Mouse (Mus musculus): Measurements from ENCODE around the gene Klhl29. TPM values are rescaled to one million over a fixed set of nuclear protein-coding genes. Genes with fewer than 3 reads are reported as not detected.

Gene Klhl29
- polyA plus RNA-seq, 1 experiment from 2014 or later: 2.8 TPM

GRCm38 (mm10) chr12:5191628-5192379 lies 183.7 kb downstream of the Klhl29 start:
- Histone ChIP-seq H3K4me3 (ENCODE audit: low read depth, low read length) (no peak overlapping the region), H3K9me3 (ENCODE audit: control insufficient read depth, low read length) (no peaks in the 10 kb centered on the region), H3K36me3 (ENCODE audit: control insufficient read depth, insufficient read depth, low read length) (no peaks in the 10 kb centered on the region), H3K4me2 (ENCODE audit: low read length) (peak overlapping the region; percentile 36), H3K4me1 (replicated peaks; ENCODE audit: control insufficient read depth, insufficient read depth, low read length) (peaks cover 25% of the 10 kb centered on the region), H3K27ac (ENCODE audit: low read depth) (peak overlapping the region; percentile 64), H3K9ac (ENCODE audit: low read length) (no peak overlapping the region), H3K27me3 (replicated peaks; ENCODE audit: control insufficient read depth, insufficient read depth, low read length) (no peaks in the 10 kb centered on the region)
- ATAC-seq (replicated peaks; ENCODE audit: low FRiP score, low TSS enrichment, low read depth): peak; percentile 69
- 12% methylated on average over 14 of the region's 14 CpGs for WGBS
- DNase-seq (ENCODE audit: low spot score): peak; percentile 65

GRCm38 (mm10) chr12:5191206-5191605 lies 184.3 kb downstream of the Klhl29 start:
- no peak overlapping the region for H3K9ac ChIP-seq (ENCODE audit: low read length)
- ATAC-seq (replicated peaks; ENCODE audit: low FRiP score, low TSS enrichment, low read depth): no peak
- H3K4me2 ChIP-seq (ENCODE audit: low read length): 0 out of 2 replicates have a peak overlapping the region, but pooled peaks have one; percentile 36
- no peaks in the 10 kb centered on the region for H3K9me3 ChIP-seq (ENCODE audit: control insufficient read depth, low read length)
- no peaks in the 10 kb centered on the region for H3K27me3 ChIP-seq (replicated peaks; ENCODE audit: control insufficient read depth, insufficient read depth, low read length)
- WGBS: 65% methylated on average over 4 of the region's 4 CpGs
- peak overlapping the region; percentile 64; the same call in 1 of the 2 replicates for H3K27ac ChIP-seq (ENCODE audit: low read depth)
- H3K4me1 ChIP-seq (replicated peaks; ENCODE audit: control insufficient read depth, insufficient read depth, low read length): peaks cover 25% of the 10 kb centered on the region
- H3K36me3 ChIP-seq (ENCODE audit: control insufficient read depth, insufficient read depth, low read length): no peaks in the 10 kb centered on the region
- H3K4me3 ChIP-seq (ENCODE audit: low read depth, low read length): no peak overlapping the region
- no peak for DNase-seq (ENCODE audit: low spot score)

- Histone ChIP-seq H3K27me3 (replicated peaks; ENCODE audit: control insufficient read depth, insufficient read depth, low read length) (no peaks in the 10 kb centered on the region), H3K36me3 (ENCODE audit: control insufficient read depth, insufficient read depth, low read length) (no peaks in the 10 kb centered on the region), H3K4me3 (ENCODE audit: low read depth, low read length) (no peak overlapping the region), H3K4me1 (replicated peaks; ENCODE audit: control insufficient read depth, insufficient read depth, low read length) (peaks cover 25% of the 10 kb centered on the region), H3K9me3 (ENCODE audit: control insufficient read depth, low read length) (no peaks in the 10 kb centered on the region), H3K27ac (ENCODE audit: low read depth) (no peak overlapping the region), H3K9ac (ENCODE audit: low read length) (no peak overlapping the region), H3K4me2 (ENCODE audit: low read length) (no peak overlapping the region)
- 45% methylated on average over 15 of the region's 15 CpGs for WGBS
- DNase-seq (ENCODE audit: low spot score) (no peak), ATAC-seq (replicated peaks; ENCODE audit: low FRiP score, low TSS enrichment, low read depth) (no peak)
These were observed 185.9 kb downstream of the Klhl29 start for GRCm38 (mm10) chr12:5189446-5190150.

GRCm38 (mm10) chr12:5188899-5189298 lies 186.6 kb downstream of the Klhl29 start:
- Histone ChIP-seq H3K27me3 (replicated peaks; ENCODE audit: control insufficient read depth, insufficient read depth, low read length) (no peaks in the 10 kb centered on the region), H3K4me3 (ENCODE audit: low read depth, low read length) (no peak overlapping the region), H3K9ac (ENCODE audit: low read length) (no peak overlapping the region), H3K9me3 (ENCODE audit: control insufficient read depth, low read length) (no peaks in the 10 kb centered on the region), H3K27ac (ENCODE audit: low read depth) (no peak overlapping the region), H3K4me1 (replicated peaks; ENCODE audit: control insufficient read depth, insufficient read depth, low read length) (peaks cover 26% of the 10 kb centered on the region), H3K4me2 (ENCODE audit: low read length) (no peak overlapping the region), H3K36me3 (ENCODE audit: control insufficient read depth, insufficient read depth, low read length) (no peaks in the 10 kb centered on the region)
- DNase-seq (ENCODE audit: low spot score) (no peak), ATAC-seq (replicated peaks; ENCODE audit: low FRiP score, low TSS enrichment, low read depth) (no peak)
- WGBS: 70% methylated on average over 7 of the region's 7 CpGs

GRCm38 (mm10) chr12:5187773-5188333 lies 187.6 kb downstream of the Klhl29 start:
- H3K27ac ChIP-seq (ENCODE audit: low read depth): no peak overlapping the region
- H3K4me2 ChIP-seq (ENCODE audit: low read length): no peak overlapping the region
- H3K27me3 ChIP-seq (replicated peaks; ENCODE audit: control insufficient read depth, insufficient read depth, low read length): no peaks in the 10 kb centered on the region
- H3K4me3 ChIP-seq (ENCODE audit: low read depth, low read length): no peak overlapping the region
- H3K36me3 ChIP-seq (ENCODE audit: control insufficient read depth, insufficient read depth, low read length): no peaks in the 10 kb centered on the region
- no peak overlapping the region for H3K9ac ChIP-seq (ENCODE audit: low read length)
- peaks cover 29% of the 10 kb centered on the region for H3K4me1 ChIP-seq (replicated peaks; ENCODE audit: control insufficient read depth, insufficient read depth, low read length)
- WGBS: 88% methylated on average over 2 of the region's 2 CpGs
- no peaks in the 10 kb centered on the region for H3K9me3 ChIP-seq (ENCODE audit: control insufficient read depth, low read length)
- ATAC-seq (replicated peaks; ENCODE audit: low FRiP score, low TSS enrichment, low read depth) (no peak), DNase-seq (ENCODE audit: low spot score) (no peak)

GRCm38 (mm10) chr12:5186645-5187044 lies 188.8 kb downstream of the Klhl29 start:
- no peak overlapping the region for H3K9ac ChIP-seq (ENCODE audit: low read length)
- H3K9me3 ChIP-seq (ENCODE audit: control insufficient read depth, low read length): no peaks in the 10 kb centered on the region
- H3K36me3 ChIP-seq (ENCODE audit: control insufficient read depth, insufficient read depth, low read length): no peaks in the 10 kb centered on the region
- no peak for DNase-seq (ENCODE audit: low spot score)
- ATAC-seq (replicated peaks; ENCODE audit: low FRiP score, low TSS enrichment, low read depth): no peak
- no peak overlapping the region for H3K27ac ChIP-seq (ENCODE audit: low read depth)
- 67% methylated on average over 1 of the region's 1 CpGs for WGBS
- H3K4me2 ChIP-seq (ENCODE audit: low read length): no peak overlapping the region
- peaks cover 20% of the 10 kb centered on the region for H3K4me1 ChIP-seq (replicated peaks; ENCODE audit: control insufficient read depth, insufficient read depth, low read length)
- no peak overlapping the region for H3K4me3 ChIP-seq (ENCODE audit: low read depth, low read length)
- H3K27me3 ChIP-seq (replicated peaks; ENCODE audit: control insufficient read depth, insufficient read depth, low read length): no peaks in the 10 kb centered on the region

GRCm38 (mm10) chr12:5185603-5186002 lies 189.9 kb downstream of the Klhl29 start:
- Histone ChIP-seq H3K9ac (ENCODE audit: low read length) (no peak overlapping the region), H3K4me1 (replicated peaks; ENCODE audit: control insufficient read depth, insufficient read depth, low read length) (peaks cover 13% of the 10 kb centered on the region; the same call in 1 of the 2 replicates), H3K27me3 (replicated peaks; ENCODE audit: control insufficient read depth, insufficient read depth, low read length) (no peaks in the 10 kb centered on the region), H3K9me3 (ENCODE audit: control insufficient read depth, low read length) (no peaks in the 10 kb centered on the region), H3K27ac (ENCODE audit: low read depth) (no peak overlapping the region), H3K4me3 (ENCODE audit: low read depth, low read length) (no peak overlapping the region), H3K4me2 (ENCODE audit: low read length) (no peak overlapping the region), H3K36me3 (ENCODE audit: control insufficient read depth, insufficient read depth, low read length) (no peaks in the 10 kb centered on the region)
- no peak for ATAC-seq (replicated peaks; ENCODE audit: low FRiP score, low TSS enrichment, low read depth)
- no peak for DNase-seq (ENCODE audit: low spot score)
- WGBS: 93% methylated on average over 6 of the region's 6 CpGs

- ATAC-seq (replicated peaks; ENCODE audit: low FRiP score, low TSS enrichment, low read depth) (no peak), DNase-seq (ENCODE audit: low spot score) (no peak)
- 0 out of 2 replicates have a peak, but pooled peaks cover 4% of the 10 kb centered on the region for H3K4me1 ChIP-seq (replicated peaks; ENCODE audit: control insufficient read depth, insufficient read depth, low read length)
- no peaks in the 10 kb centered on the region for H3K27me3 ChIP-seq (replicated peaks; ENCODE audit: control insufficient read depth, insufficient read depth, low read length)
- no peak overlapping the region for H3K4me3 ChIP-seq (ENCODE audit: low read depth, low read length)
- no peaks in the 10 kb centered on the region for H3K36me3 ChIP-seq (ENCODE audit: control insufficient read depth, insufficient read depth, low read length)
- H3K4me2 ChIP-seq (ENCODE audit: low read length): no peak overlapping the region
- no peak overlapping the region for H3K9ac ChIP-seq (ENCODE audit: low read length)
- 93% methylated on average over 4 of the region's 4 CpGs for WGBS
- no peaks in the 10 kb centered on the region for H3K9me3 ChIP-seq (ENCODE audit: control insufficient read depth, low read length)
- no peak overlapping the region for H3K27ac ChIP-seq (ENCODE audit: low read depth)
These were observed 192.9 kb downstream of the Klhl29 start for GRCm38 (mm10) chr12:5182586-5182985.

Measured in intestine, embryonic 14.5 days (tissue).